Mouse (Mus musculus) T-helper 1 cell (primary cell): Measurements from ENCODE around the gene Rerg.
"Not testable (repeated sequence)": the region's sequence is repeated elsewhere in the genome, so short reads cannot be mapped to it uniquely, and the experiment has no call there.

Experiments used
- in situ Hi-C: fragments of 300-600 bp; cut with MboI, MseI; formaldehyde crosslinking; loops from one replicate; pipeline ENCODE4 v1.15.1; 2025; ENCODE audit warnings: high pct_unique_total_duplicates

The Rerg gene

GRCm38 (mm10) chr6:137087956-137088355, 82.3 kb downstream of the Rerg start:
- in situ Hi-C loops: no loop called here

GRCm38 (mm10) chr6:137087470-137087869, 82.8 kb downstream of the Rerg start:
- in situ Hi-C loops: no loop called here

- in situ Hi-C loops: no loop called here
Measured at GRCm38 (mm10) chr6:137079701-137080100, 90.6 kb downstream of the Rerg start.

GRCm38 (mm10) chr6:137076731-137077130, 93.6 kb downstream of the Rerg start:
- in situ Hi-C loops: no loop called here

- in situ Hi-C loops: no loop called here
Measured at GRCm38 (mm10) chr6:137076225-137076624, 94.1 kb downstream of the Rerg start.

- in situ Hi-C loops: no loop called here
Measured at GRCm38 (mm10) chr6:137072256-137072655, 98.0 kb downstream of the Rerg start.

GRCm38 (mm10) chr6:137071466-137071865, 98.8 kb downstream of the Rerg start:
- in situ Hi-C loops: no loop called here

GRCm38 (mm10) chr6:137065506-137065905, 104.8 kb downstream of the Rerg start:
- in situ Hi-C loops: no loop called here

GRCm38 (mm10) chr6:137064786-137065185, 105.5 kb downstream of the Rerg start:
- in situ Hi-C loops: no loop called here

- in situ Hi-C loops: no loop called here
Measured at GRCm38 (mm10) chr6:137063239-137063940, 106.9 kb downstream of the Rerg start.

- in situ Hi-C loops: no loop called here
Measured at GRCm38 (mm10) chr6:137061880-137062531, 108.3 kb downstream of the Rerg start.

- in situ Hi-C loops: no loop called here
Measured at GRCm38 (mm10) chr6:137060595-137060994, 109.7 kb downstream of the Rerg start.

- in situ Hi-C loops: no loop called here
Measured at GRCm38 (mm10) chr6:137058257-137058656, 112.0 kb downstream of the Rerg start.

GRCm38 (mm10) chr6:137054073-137054472, 116.2 kb downstream of the Rerg start:
- in situ Hi-C loops: loop anchor here (5.0 kb wide), 1 partner anchor 118 kb away; the partner anchor contains the start of gene Rerg

- in situ Hi-C loops: loop anchor here (5.0 kb wide), 1 partner anchor 119 kb away; the partner anchor contains the start of gene Rerg
Measured at GRCm38 (mm10) chr6:137053464-137053863, 116.8 kb downstream of the Rerg start.

GRCm38 (mm10) chr6:137053006-137053405, 117.3 kb downstream of the Rerg start:
- in situ Hi-C loops: loop anchor here (5.0 kb wide), 1 partner anchor 119 kb away; the partner anchor contains the start of gene Rerg

- in situ Hi-C loops: no loop called here
Measured at GRCm38 (mm10) chr6:137047036-137047435, 123.3 kb downstream of the Rerg start.

- in situ Hi-C loops: no loop called here
Measured at GRCm38 (mm10) chr6:137045011-137045504, 125.2 kb downstream of the Rerg start.

GRCm38 (mm10) chr6:137035611-137036395, 134.5 kb downstream of the Rerg start:
- in situ Hi-C loops: not testable (repeated sequence)

GRCm38 (mm10) chr6:137030611-137031097, 139.6 kb downstream of the Rerg start:
- in situ Hi-C loops: no loop called here

- in situ Hi-C loops: no loop called here
Measured at GRCm38 (mm10) chr6:137029931-137030610, 140.2 kb downstream of the Rerg start.
